Mouse (Mus musculus) liver, embryonic 14.5 days (tissue): Measurements from ENCODE around the gene Kmt5a. TPM values are rescaled to one million over a fixed set of nuclear protein-coding genes. Genes with fewer than 3 reads are reported as not detected.

Experiments used
- ATAC-seq: fragments of 200-750 bp; cut with Nextera tagmentation; 2 replicates; pipeline ENCODE4 v1.8.0; 2017; ENCODE audit warnings: moderate number of reproducible peaks, mild to moderate bottlenecking, moderate library complexity; ENCODE audit not compliant: insufficient read depth
- DNase-seq, 3 experiments: peaks; one replicate each; pipeline ENCODE4 v3.0.0-alpha.2; 2012 to 2013; ENCODE audit warnings: low read depth in 3 of 3, low spot score in 3 of 3
- H3K27ac ChIP-seq: fragments of 300-500 bp; sonication (generic); 2 replicates; pipeline ENCODE4 v1.5.1; 2014; ENCODE audit warnings: moderate library complexity, mild to moderate bottlenecking, control low read depth, inconsistent platforms
- H3K27me3 ChIP-seq: fragments of 300-500 bp; sonication (generic); 2 replicates; pipeline ENCODE4 v1.6.1; 2014; ENCODE audit warnings: mild to moderate bottlenecking, low read length, moderate library complexity; ENCODE audit not compliant: control insufficient read depth, insufficient read depth
- H3K36me3 ChIP-seq: fragments of 300-500 bp; sonication (generic); replicated peaks from 2 replicates; pipeline ENCODE4 v1.6.1; 2014; ENCODE audit warnings: low read depth; ENCODE audit not compliant: control insufficient read depth, insufficient read depth
- H3K4me1 ChIP-seq, 2 experiments: fragments of 200-500 bp in 1 of 2; fragments of 300-500 bp in 1 of 2; sonication (generic) in 1 of 2; replicated peaks; 2 replicates each; pipeline ENCODE4 v1.6.1; 2012 to 2014; ENCODE audit warnings: antibody characterized with exemption in 1 of 2, inconsistent platforms in 1 of 2, low read length in 1 of 2; ENCODE audit not compliant: control insufficient read depth in 2 of 2, insufficient read depth in 2 of 2
- H3K4me2 ChIP-seq: fragments of 300-500 bp; sonication (generic); 2 replicates; pipeline ENCODE4 v1.6.1; 2014; ENCODE audit warnings: low read depth, mild to moderate bottlenecking, control low read depth, moderate library complexity
- H3K4me3 ChIP-seq, 2 experiments: fragments of 200-500 bp in 1 of 2; fragments of 300-500 bp in 1 of 2; sonication (generic) in 1 of 2; 2 replicates each; pipeline ENCODE4 v1.5.1; 2012 to 2014; ENCODE audit warnings: low read depth in 2 of 2, low read length in 2 of 2, mild to moderate bottlenecking in 2 of 2, control low read depth in 1 of 2, inconsistent platforms in 1 of 2, moderate library complexity in 1 of 2; ENCODE audit not compliant: insufficient read depth in 1 of 2
- H3K9ac ChIP-seq: fragments of 300-500 bp; sonication (generic); replicated peaks from 2 replicates; pipeline ENCODE4 v1.6.1; 2014; ENCODE audit warnings: mild to moderate bottlenecking, control low read depth, moderate library complexity
- H3K9me3 ChIP-seq: fragments of 300-500 bp; sonication (generic); 2 replicates; pipeline ENCODE4 v1.6.1; 2016; ENCODE audit warnings: low read length, mixed read lengths; ENCODE audit not compliant: control insufficient read depth
- CTCF ChIP-seq: IDR thresholded peaks from 2 replicates; pipeline ENCODE4 v1.5.1; 2016; ENCODE audit warnings: antibody characterized with exemption, low read depth, control low read depth
- EP300 ChIP-seq: IDR thresholded peaks from 2 replicates; pipeline ENCODE4 v1.6.1; 2016; ENCODE audit warnings: antibody characterized with exemption, low read depth
- WGBS: fragments of 180-500 bp; shearing (Covaris S2); extraction: QIAGEN DNeasy Blood & Tissue Kit; methylation state at CpG from one replicate; pipeline ENCODE4 v1.1.7; 2014; ENCODE audit not compliant: insufficient replicate concordance; 5-methylcytosine and 5-hydroxymethylcytosine counted together
- polyA plus RNA-seq, 2 experiments: library from polyadenylated mRNA; depleted of rRNA in 1 of 2; stranded (reverse) in 1 of 2; unstranded in 1 of 2; fragments of >200 nt; fragmentation: Nextera tagmentation in 1 of 2; extraction: Ambion mirVana in 1 of 2; gene quantifications; 2 replicates each; pipeline versions ENCODE4 v1.2.1 to v1.2.3; 2012 to 2014

Kmt5a gene
- polyA plus RNA-seq, 2 experiments: 51.8 to 58.6 TPM

DNA sequence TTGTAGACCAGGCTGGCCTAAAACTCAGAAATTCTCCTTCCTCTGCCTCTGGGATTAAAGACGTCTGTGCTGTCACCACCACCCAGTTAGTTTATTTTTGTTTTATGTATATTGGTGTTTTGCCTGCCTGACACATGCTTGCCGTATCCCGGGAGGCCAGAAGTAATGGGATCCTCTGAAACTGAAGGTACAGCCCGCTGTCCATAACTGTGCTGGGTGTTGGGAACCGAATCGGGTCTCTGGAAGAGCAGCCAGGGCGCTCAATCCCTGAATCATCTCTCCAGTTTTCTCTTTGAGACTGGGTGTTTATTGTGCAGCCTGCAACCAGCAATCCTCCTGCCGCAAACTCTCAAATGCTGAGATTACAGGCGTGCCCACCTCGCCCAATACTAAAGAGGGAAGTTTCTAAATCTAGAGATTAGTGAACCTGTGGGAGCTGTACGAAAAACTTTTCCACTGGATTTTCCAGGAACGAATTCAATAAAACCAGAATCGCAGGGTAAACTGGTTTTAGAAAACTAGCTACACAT is 42.8 kb downstream of the Kmt5a start:
- H3K27ac ChIP-seq: peak overlapping the region; percentile 93
- peak overlapping the region; percentile 69 to 93 for H3K4me3 ChIP-seq
- DNase-seq: no peak
- TF ChIP-seq CTCF: no peak
- TF ChIP-seq EP300: no peak
- peak overlapping the region; percentile 96 for H3K9ac ChIP-seq
- 6% methylated on average over 13 of the region's 13 CpGs for WGBS
- peak overlapping the region; percentile 91 for H3K4me2 ChIP-seq
- H3K4me1 ChIP-seq: peaks cover 5 to 12% of the 10 kb centered on the region in 2 experiments
- ATAC-seq: no peak
- H3K36me3 ChIP-seq: no peaks in the 10 kb centered on the region
- no peaks in the 10 kb centered on the region for H3K27me3 ChIP-seq
- H3K9me3 ChIP-seq: no peaks in the 10 kb centered on the region

DNA sequence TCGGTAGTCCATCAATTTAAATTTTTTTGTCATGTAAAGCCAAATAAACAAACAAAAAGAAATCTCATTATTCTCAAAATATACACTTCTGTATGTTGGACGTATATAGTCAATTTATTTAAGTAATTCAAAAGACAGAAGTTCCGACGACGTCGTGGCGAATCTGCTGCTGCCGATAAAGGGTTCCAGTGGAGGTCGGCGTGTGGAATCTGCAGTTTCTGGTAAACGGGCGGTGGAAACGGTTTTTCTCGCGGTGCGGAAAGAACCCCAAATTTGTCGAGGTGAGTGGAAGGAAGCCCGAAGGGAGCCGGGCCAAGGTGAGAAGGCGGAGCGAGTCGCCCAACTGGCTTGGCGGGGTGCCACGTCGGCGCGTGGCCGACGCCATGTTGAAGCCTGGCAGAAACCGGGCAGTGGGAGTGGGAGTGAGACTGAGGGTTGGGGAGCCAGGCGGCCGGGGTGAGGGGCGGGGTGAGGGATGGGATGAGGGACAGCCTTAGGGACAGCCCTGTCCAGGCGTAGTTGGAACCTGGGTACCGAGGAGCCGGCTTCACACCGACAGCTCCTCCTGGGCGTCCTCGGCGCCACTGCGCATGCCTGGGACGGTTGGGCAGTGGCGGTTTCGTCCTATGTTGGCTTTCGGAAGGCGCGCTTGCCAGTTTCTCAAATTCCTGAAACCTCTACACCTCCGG is 43.4 kb downstream of the Kmt5a start, which contains the start of gene Snrnp35:
Gene Snrnp35 (plus strand): TSS at position 169 of the 689 bp plus-strand sequence.
- H3K4me3 ChIP-seq: peak within 1 kb of the TSS; percentile 69 to 93
- TF ChIP-seq CTCF: peak; percentile 23; the same call in 1 of the 2 replicates
- peak; percentile 50 for TF ChIP-seq EP300
- H3K27me3 ChIP-seq: no peaks in the 10 kb centered on the region
- ATAC-seq: peak; percentile 85
- H3K4me1 ChIP-seq: peaks cover 5 to 12% of the 10 kb centered on the region in 2 experiments
- WGBS: under 1% methylated on average over 48 of the region's 48 CpGs
- H3K27ac ChIP-seq: peak within 1 kb of the TSS; percentile 93
- peak within 1 kb of the TSS; percentile 91 for H3K4me2 ChIP-seq
- no peaks in the 10 kb centered on the region for H3K36me3 ChIP-seq
- DNase-seq: peak; percentile 73 to 78 (median 76)
- peak within 1 kb of the TSS; percentile 96 for H3K9ac ChIP-seq
- H3K9me3 ChIP-seq: no peaks in the 10 kb centered on the region

DNA sequence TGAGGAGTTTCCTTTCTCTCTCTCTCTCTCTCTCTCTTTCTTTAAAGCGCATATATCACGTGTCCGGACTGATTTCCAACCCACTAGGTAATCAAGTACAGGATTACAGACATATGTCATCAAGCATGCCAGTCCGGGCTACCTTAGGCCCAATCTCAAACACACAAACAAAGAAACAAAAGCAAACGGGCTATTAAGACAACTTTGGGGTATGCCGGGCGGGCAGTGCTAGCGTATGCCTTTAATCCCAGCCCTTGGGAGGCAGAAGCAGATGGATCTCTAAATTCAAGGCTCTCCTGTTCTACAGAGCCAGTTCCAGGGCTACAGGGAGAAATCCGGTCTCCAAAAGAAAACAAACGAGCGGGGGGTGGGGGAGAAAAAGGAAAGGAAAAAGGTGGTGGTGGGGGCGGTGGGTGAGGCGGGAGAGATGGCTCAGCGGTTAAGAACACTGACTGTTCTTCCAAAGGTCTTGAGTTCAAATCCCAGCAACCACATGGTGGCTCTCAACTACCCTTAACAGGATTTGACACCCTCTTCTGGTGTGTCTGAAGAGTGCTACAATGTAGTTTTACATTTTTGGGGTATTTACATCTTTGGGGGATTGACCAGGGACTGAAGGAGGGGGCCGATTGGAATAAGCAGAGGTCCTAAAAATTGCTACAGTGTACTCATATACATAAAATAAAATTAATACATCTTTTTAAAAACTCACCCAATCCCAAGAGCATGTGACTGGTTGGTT is 44.1 kb downstream of the Kmt5a start:
- peak; percentile 31 for ATAC-seq
- H3K27ac ChIP-seq: peak overlapping the region; percentile 93
- 4% methylated on average over 15 of the region's 15 CpGs for WGBS
- H3K4me3 ChIP-seq: peak overlapping the region; percentile 69 to 93
- peak overlapping the region; percentile 96 for H3K9ac ChIP-seq
- no peak for DNase-seq
- H3K9me3 ChIP-seq: no peaks in the 10 kb centered on the region
- no peaks in the 10 kb centered on the region for H3K27me3 ChIP-seq
- TF ChIP-seq EP300: no peak
- no peak; the same call in 1 of the 2 replicates for TF ChIP-seq CTCF
- H3K36me3 ChIP-seq: no peaks in the 10 kb centered on the region
- H3K4me2 ChIP-seq: peak overlapping the region; percentile 91
- H3K4me1 ChIP-seq: peaks cover 5 to 8% of the 10 kb centered on the region in 2 experiments

- no peaks in the 10 kb centered on the region for H3K27me3 ChIP-seq
Measured at GRCm38 (mm10) chr5:124485654-124486053, 45.9 kb downstream of the Kmt5a start.

DNA sequence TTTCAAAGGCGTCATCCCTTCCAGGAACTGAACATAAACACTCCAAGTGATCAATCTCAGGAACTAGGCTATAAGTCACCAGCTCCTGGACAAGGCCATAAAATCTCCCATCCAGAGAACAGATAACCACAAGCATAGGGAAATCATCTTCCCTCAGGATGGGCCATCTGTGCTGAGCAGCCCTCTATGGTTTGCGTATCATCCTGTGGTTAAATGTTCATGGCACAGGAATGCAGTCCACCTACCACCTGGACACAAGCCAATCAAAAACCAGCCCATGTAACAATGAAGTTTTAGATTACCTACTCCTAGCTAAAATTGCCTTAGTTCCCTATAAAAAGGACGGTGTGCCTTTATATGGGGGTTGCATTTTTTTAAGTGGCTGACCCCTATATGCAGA is 49.2 kb downstream of the Kmt5a start:
- no peak overlapping the region for H3K4me2 ChIP-seq
- no peak for ATAC-seq
- H3K27me3 ChIP-seq: no peaks in the 10 kb centered on the region
- peaks cover 3 to 5% of the 10 kb centered on the region in 2 experiments; a peak in 3 of 4 replicates for H3K4me1 ChIP-seq
- no peaks in the 10 kb centered on the region for H3K9me3 ChIP-seq
- no peak overlapping the region for H3K27ac ChIP-seq
- no peak for DNase-seq
- 78% methylated on average over 3 of the region's 3 CpGs for WGBS
- no peak overlapping the region for H3K4me3 ChIP-seq
- no peak overlapping the region for H3K9ac ChIP-seq
- TF ChIP-seq CTCF (no peak), EP300 (no peak)
- H3K36me3 ChIP-seq: no peaks in the 10 kb centered on the region

More at GRCm38 (mm10) chr5:124485654-124486053, 45.9 kb downstream of the Kmt5a start:
- Histone ChIP-seq H3K4me3 (no peak overlapping the region), H3K4me2 (no peak overlapping the region), H3K27ac (no peak overlapping the region), H3K9me3 (no peaks in the 10 kb centered on the region), H3K36me3 (no peaks in the 10 kb centered on the region), H3K4me1 (peaks cover 5% of the 10 kb centered on the region in 2 experiments; a peak in 3 of 4 replicates), H3K9ac (no peak overlapping the region)
- 83% methylated on average over 5 of the region's 5 CpGs for WGBS
- ATAC-seq: no peak
- TF ChIP-seq EP300 (no peak), CTCF (no peak)
- DNase-seq: no peak
